Mouse (Mus musculus) heart, postnatal 25 days (tissue): Measurements from ENCODE around the gene Npepl1. TPM values are rescaled to one million over a fixed set of nuclear protein-coding genes. Genes with fewer than 3 reads are reported as not detected.

Source experiments
- DNase-seq: peaks from one replicate; pipeline ENCODE4 v3.0.0; 2022; ENCODE audit warnings: low spot score
- intact Hi-C: fragments of 180-260 bp; cut with DNase I; formaldehyde crosslinking; loops from one replicate; pipeline ENCODE4 v1.15.1; 2025
- total RNA-seq, 2 experiments: library from RNA; stranded (reverse); gene quantifications; 2 replicates each; pipeline ENCODE4 v1.2.3; 2021

Gene Npepl1
- total RNA-seq = 10 to 100 TPM; 58.0 to 62.0 TPM

GRCm38 (mm10) chr2:174109991-174110782 is at the start of gene Npepl1:
Gene Npepl1, plus strand, starts transcription at chr2:174110349.
- intact Hi-C loops = loop anchor here (2.0 to 5.0 kb wide), 3 partner anchors 33 to 523 kb away; partner anchors contain the start of genes Stx16 and Vapb
- DNase-seq = peak; percentile 57

GRCm38 (mm10) chr2:174061219-174061618 is 48.9 kb upstream of the Npepl1 start:
- DNase-seq = no peak
- intact Hi-C loops = no loop called here

GRCm38 (mm10) chr2:174063074-174063473 is 47.1 kb upstream of the Npepl1 start:
- intact Hi-C loops = no loop called here
- DNase-seq = no peak

- DNase-seq = no peak
- intact Hi-C loops = no loop called here
These were observed 46.5 kb upstream of the Npepl1 start for GRCm38 (mm10) chr2:174063527-174064211.

- intact Hi-C loops = no loop called here
- DNase-seq = no peak
These were observed 42.2 kb upstream of the Npepl1 start for GRCm38 (mm10) chr2:174067793-174068419.

GRCm38 (mm10) chr2:174069532-174070049 is 40.6 kb upstream of the Npepl1 start:
- intact Hi-C loops = loop anchor here (10.0 kb wide), 2 partner anchors 395 to 1075 kb away; partner anchors contain the start of gene Atp5e
- no peak for DNase-seq

GRCm38 (mm10) chr2:174071406-174071805 is 38.7 kb upstream of the Npepl1 start:
- DNase-seq = no peak
- intact Hi-C loops = loop anchor here (10.0 kb wide), 2 partner anchors 393 to 1077 kb away; partner anchors contain the start of gene Atp5e

- intact Hi-C loops = loop anchor here (10.0 kb wide), 2 partner anchors 392 to 1078 kb away; partner anchors contain the start of gene Atp5e
- no peak for DNase-seq
These were observed 36.9 kb upstream of the Npepl1 start for GRCm38 (mm10) chr2:174073156-174073790.

GRCm38 (mm10) chr2:174074621-174075020 is 35.5 kb upstream of the Npepl1 start:
- intact Hi-C loops = loop anchor here (10.0 kb wide), 2 partner anchors 390 to 1080 kb away; partner anchors contain the start of gene Atp5e

GRCm38 (mm10) chr2:174075072-174075570 is 35.0 kb upstream of the Npepl1 start:
- DNase-seq = no peak
- intact Hi-C loops = loop anchor here (10.0 kb wide), 2 partner anchors 390 to 1080 kb away; partner anchors contain the start of gene Atp5e

More at GRCm38 (mm10) chr2:174074621-174075020, 35.5 kb upstream of the Npepl1 start:
- DNase-seq = no peak

- peak; percentile 90 for DNase-seq
- intact Hi-C loops = loop anchor here (2.0 to 10.0 kb wide), 4 partner anchors 35 to 1081 kb away; partner anchors contain the start of genes Atp5e and Npepl1
These were observed 34.3 kb upstream of the Npepl1 start, which contains the start of gene Stx16 for GRCm38 (mm10) chr2:174075673-174076432. Gene Stx16, plus strand, starts transcription at chr2:174076308.

- DNase-seq = no peak
- intact Hi-C loops = loop anchor here (2.0 to 10.0 kb wide), 4 partner anchors 34 to 1082 kb away; partner anchors contain the start of genes Atp5e and Npepl1
These were observed 33.7 kb upstream of the Npepl1 start for GRCm38 (mm10) chr2:174076433-174076824.

- DNase-seq = no peak
- intact Hi-C loops = loop anchor here (2.0 to 10.0 kb wide), 4 partner anchors 34 to 1082 kb away; partner anchors contain the start of genes Atp5e and Npepl1
These were observed 33.0 kb upstream of the Npepl1 start for GRCm38 (mm10) chr2:174077004-174077695.

GRCm38 (mm10) chr2:174077776-174078338 is 32.3 kb upstream of the Npepl1 start:
- intact Hi-C loops = loop anchor here (2.0 to 10.0 kb wide), 4 partner anchors 33 to 1083 kb away; partner anchors contain the start of genes Atp5e and Npepl1
- DNase-seq = no peak

- DNase-seq = no peak
- intact Hi-C loops = no loop called here
These were observed 28.3 kb upstream of the Npepl1 start for GRCm38 (mm10) chr2:174081833-174082232.

GRCm38 (mm10) chr2:174082380-174082918 is 27.7 kb upstream of the Npepl1 start:
- intact Hi-C loops = no loop called here
- DNase-seq = no peak

- DNase-seq = no peak
- intact Hi-C loops = no loop called here
These were observed 15.1 kb upstream of the Npepl1 start for GRCm38 (mm10) chr2:174095086-174095485.
